Mouse (Mus musculus) MEL (cell line): ENCODE results near the gene Hax1. TPM values are rescaled to one million over a fixed set of nuclear protein-coding genes. Genes with fewer than 3 reads are reported as not detected.

ENCODE experiments used
- DNase-seq: peaks from one replicate; pipeline ENCODE4 v3.0.0; 2011; ENCODE audit warnings: low read depth, low spot score
- H3K27ac ChIP-seq: 2 replicates; pipeline ENCODE4 v1.5.1; 2012; ENCODE audit warnings: low read depth, mild to moderate bottlenecking, control low read depth, low read length, moderate library complexity; ENCODE audit not compliant: control insufficient read depth
- H3K27me3 ChIP-seq, 2 experiments: fragments of 150-350 bp in 1 of 2; sonication (generic) in 1 of 2; 2 replicates each; pipeline ENCODE4 v1.6.1; 2012; ENCODE audit warnings: low read length in 2 of 2, mild to moderate bottlenecking in 2 of 2, improper control_type of control experiment in 1 of 2, moderate library complexity in 1 of 2; ENCODE audit not compliant: insufficient read depth in 2 of 2, control insufficient read depth in 1 of 2
- H3K36me3 ChIP-seq, 2 experiments: 2 replicates each; pipeline ENCODE4 v1.6.1; 2012 to 2014; ENCODE audit warnings: low read length in 2 of 2, improper control_type of control experiment in 1 of 2, inconsistent platforms in 1 of 2, mild to moderate bottlenecking in 1 of 2; ENCODE audit not compliant: insufficient read depth in 2 of 2, control insufficient read depth in 1 of 2
- H3K4me1 ChIP-seq, 2 experiments: fragments of 150-350 bp in 1 of 2; sonication (generic) in 1 of 2; 2 replicates each; pipeline ENCODE4 v1.6.1; 2012; ENCODE audit warnings: low read length in 2 of 2, improper control_type of control experiment in 1 of 2, mild to moderate bottlenecking in 1 of 2; ENCODE audit not compliant: insufficient read depth in 2 of 2, control insufficient read depth in 1 of 2
- H3K4me3 ChIP-seq, 2 experiments: fragments of 150-350 bp in 1 of 2; sonication (generic) in 1 of 2; 2 replicates each; pipeline ENCODE4 v1.5.1; 2012; ENCODE audit warnings: low read depth in 2 of 2, low read length in 2 of 2, mild to moderate bottlenecking in 2 of 2, moderate library complexity in 2 of 2, control low read depth in 1 of 2, improper control_type of control experiment in 1 of 2; ENCODE audit not compliant: control insufficient read depth in 1 of 2, insufficient read depth in 1 of 2
- H3K79me2 ChIP-seq: 2 replicates; pipeline ENCODE4 v1.6.1; 2012; ENCODE audit warnings: mild to moderate bottlenecking, low read length, moderate library complexity; ENCODE audit not compliant: control insufficient read depth, poor library complexity, insufficient read depth
- H3K9ac ChIP-seq: 2 replicates; pipeline ENCODE4 v1.6.1; 2012; ENCODE audit warnings: low read depth, mild to moderate bottlenecking, control low read depth, low read length, moderate library complexity; ENCODE audit not compliant: control insufficient read depth, poor library complexity, severe bottlenecking
- H3K9me3 ChIP-seq: fragments of 150-350 bp; sonication (generic); replicated peaks from 2 replicates; pipeline ENCODE4 v1.6.1; 2012; ENCODE audit warnings: mild to moderate bottlenecking, low read length, improper control_type of control experiment, moderate library complexity; ENCODE audit not compliant: insufficient read depth
- BHLHE40 ChIP-seq: IDR thresholded peaks from 2 replicates; pipeline ENCODE4 v1.6.1; 2012; ENCODE audit warnings: low read depth, mild to moderate bottlenecking, inconsistent platforms, low read length, improper control_type of control experiment, borderline replicate concordance
- CHD2 ChIP-seq: IDR thresholded peaks from 2 replicates; pipeline ENCODE4 v1.6.1; 2011; ENCODE audit warnings: low read length, improper control_type of control experiment
- CTCF ChIP-seq, 3 experiments: IDR thresholded peaks in 2 of 3; conservative IDR thresholded peaks in 1 of 3; 2 replicates each; pipeline ENCODE4 v1.5.1; 2011 to 2012; ENCODE audit warnings: low read length in 3 of 3, low read depth in 2 of 3, mild to moderate bottlenecking in 2 of 3, improper control_type of control experiment in 1 of 3, inconsistent platforms in 1 of 3, mixed read lengths in 1 of 3, moderate library complexity in 1 of 3; ENCODE audit not compliant: control insufficient read depth in 1 of 3, insufficient read depth in 1 of 3, poor library complexity in 1 of 3, severe bottlenecking in 1 of 3
- E2F4 ChIP-seq: IDR thresholded peaks from 2 replicates; pipeline ENCODE4 v1.6.1; 2011; ENCODE audit warnings: low read depth, low read length, improper control_type of control experiment, borderline replicate concordance
- ELF1 ChIP-seq: IDR thresholded peaks from 2 replicates; pipeline ENCODE4 v1.6.1; 2014; ENCODE audit warnings: low read depth, mild to moderate bottlenecking, inconsistent platforms, low read length, improper control_type of control experiment, moderate library complexity
- GABPA ChIP-seq: IDR thresholded peaks from 2 replicates; pipeline ENCODE4 v1.6.1; 2012; ENCODE audit warnings: low read depth, mild to moderate bottlenecking, inconsistent platforms, low read length, improper control_type of control experiment, moderate library complexity
- GATA1 ChIP-seq: IDR thresholded peaks from 2 replicates; pipeline ENCODE4 v1.6.1; 2011; ENCODE audit warnings: low read depth, low read length, improper control_type of control experiment
- HCFC1 ChIP-seq: IDR thresholded peaks from 2 replicates; pipeline ENCODE4 v1.6.1; 2012; ENCODE audit warnings: low read depth, mild to moderate bottlenecking, inconsistent platforms, low read length, improper control_type of control experiment, moderate library complexity
- JUND ChIP-seq: IDR thresholded peaks from 2 replicates; pipeline ENCODE4 v1.6.1; 2011; ENCODE audit warnings: low read depth, mild to moderate bottlenecking, improper control_type of control experiment, low read length
- KAT2A ChIP-seq: conservative IDR thresholded peaks from 2 replicates; pipeline ENCODE4 v1.6.1; 2012; ENCODE audit warnings: low read depth, low read length, improper control_type of control experiment, inconsistent platforms
- MAFK ChIP-seq: IDR thresholded peaks from 2 replicates; pipeline ENCODE4 v1.6.1; 2011; ENCODE audit warnings: low read depth, mild to moderate bottlenecking, low read length, improper control_type of control experiment, borderline replicate concordance
- MAX ChIP-seq: IDR thresholded peaks from 2 replicates; pipeline ENCODE4 v1.6.1; 2011; ENCODE audit warnings: low read length, improper control_type of control experiment
- MYB ChIP-seq: IDR thresholded peaks from 2 replicates; pipeline ENCODE4 v1.6.1; 2011; ENCODE audit warnings: mild to moderate bottlenecking, low read depth, low read length, improper control_type of control experiment
- MYC ChIP-seq: IDR thresholded peaks from 2 replicates; pipeline ENCODE4 v1.6.1; 2011; ENCODE audit warnings: low read depth, mild to moderate bottlenecking, low read length, improper control_type of control experiment, moderate library complexity
- NELFE ChIP-seq: IDR thresholded peaks from 2 replicates; pipeline ENCODE4 v1.6.1; 2011; ENCODE audit warnings: low read depth, low read length, improper control_type of control experiment
- NRF1 ChIP-seq: IDR thresholded peaks from 2 replicates; pipeline ENCODE4 v1.6.1; 2014; ENCODE audit warnings: low read depth, mild to moderate bottlenecking, inconsistent platforms, low read length, improper control_type of control experiment, moderate library complexity; ENCODE audit not compliant: poor library complexity, insufficient read depth, severe bottlenecking
- POLR2A ChIP-seq, 2 experiments: IDR thresholded peaks; 2 replicates each; pipeline ENCODE4 v1.6.1; 2011 to 2012; ENCODE audit warnings: low read length in 2 of 2, mild to moderate bottlenecking in 2 of 2, control low read depth in 1 of 2, improper control_type of control experiment in 1 of 2, low read depth in 1 of 2, moderate library complexity in 1 of 2; ENCODE audit not compliant: control insufficient read depth in 1 of 2, insufficient read depth in 1 of 2, poor library complexity in 1 of 2
- POLR2AphosphoS2 ChIP-seq: IDR thresholded peaks from 2 replicates; pipeline ENCODE4 v1.6.1; 2011; ENCODE audit warnings: low read length, improper control_type of control experiment
- RAD21 ChIP-seq: IDR thresholded peaks from 2 replicates; pipeline ENCODE4 v1.6.1; 2011; ENCODE audit warnings: mild to moderate bottlenecking, low read depth, low read length, improper control_type of control experiment
- SMC3 ChIP-seq: IDR thresholded peaks from 2 replicates; pipeline ENCODE4 v1.6.1; 2011; ENCODE audit warnings: low read depth, low read length, improper control_type of control experiment
- TBP ChIP-seq: IDR thresholded peaks from 2 replicates; pipeline ENCODE4 v1.8.0; 2011; ENCODE audit warnings: low read depth, low read length, improper control_type of control experiment
- UBTF ChIP-seq: IDR thresholded peaks from 2 replicates; pipeline ENCODE4 v1.6.1; 2012; ENCODE audit warnings: low read depth, mild to moderate bottlenecking, inconsistent platforms, low read length, improper control_type of control experiment, moderate library complexity, borderline replicate concordance; ENCODE audit not compliant: insufficient read depth
- USF1 ChIP-seq: IDR thresholded peaks from 2 replicates; pipeline ENCODE4 v1.6.1; 2014; ENCODE audit warnings: low read depth, mild to moderate bottlenecking, inconsistent platforms, low read length, improper control_type of control experiment, moderate library complexity
- USF2 ChIP-seq, 2 experiments: IDR thresholded peaks; 2 replicates each; pipeline ENCODE4 v1.6.1; 2011 to 2012; ENCODE audit warnings: improper control_type of control experiment in 2 of 2, low read length in 2 of 2, borderline replicate concordance in 1 of 2, inconsistent platforms in 1 of 2, low read depth in 1 of 2, mild to moderate bottlenecking in 1 of 2; ENCODE audit not compliant: insufficient read depth in 1 of 2
- ZC3H11A ChIP-seq: IDR thresholded peaks from 2 replicates; pipeline ENCODE4 v1.6.1; 2012; ENCODE audit warnings: low read depth, mild to moderate bottlenecking, inconsistent platforms, low read length, improper control_type of control experiment
- polyA plus RNA-seq, 2 experiments: library from polyadenylated mRNA; stranded (reverse) in 1 of 2; unstranded in 1 of 2; fragments of >175 nt in 1 of 2; fragments of >200 nt in 1 of 2; gene quantifications; 2 replicates each; pipeline versions ENCODE4 v1.2.1 to v1.2.4; 2012; ENCODE audit warnings: low replicate concordance in 2 of 2, low read depth in 1 of 2; ENCODE audit not compliant: insufficient read length in 2 of 2, insufficient read depth in 1 of 2, missing spikeins in 1 of 2
- total RNA-seq: library from RNA; depleted of rRNA; stranded (reverse); fragments of 300-350 nt; gene quantifications from 2 replicates; pipeline ENCODE4 v1.2.3, GENCODE M21; 2012

Hax1 gene
- total and polyA plus RNA-seq, 3 experiments: 232 to 322 TPM; not detected in 1

DNA sequence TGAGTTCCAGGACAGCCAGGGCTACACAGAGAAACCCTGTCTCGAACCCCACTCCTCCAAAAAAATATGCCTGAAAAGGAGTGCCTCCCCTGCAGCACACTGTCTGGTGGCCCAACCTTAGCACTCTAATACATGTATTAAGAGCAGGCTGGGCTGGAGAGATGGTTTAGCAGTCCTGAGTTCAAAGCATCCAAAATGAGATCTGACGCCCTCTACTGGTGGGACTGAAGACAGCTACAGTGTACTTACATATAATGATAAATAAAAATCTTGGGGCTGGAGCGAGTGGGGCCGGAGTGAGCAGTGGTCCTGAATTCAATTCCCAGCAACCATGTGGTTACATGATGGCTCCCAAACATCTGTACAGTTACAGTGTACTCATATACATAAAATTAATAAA, 31.6 kb downstream of the Hax1 start:
- peak; percentile 86 for DNase-seq
- TF ChIP-seq MAFK: no peak
- peak; percentile 47 for TF ChIP-seq SMC3
- TF ChIP-seq RAD21: peak; percentile 33
- no peak for TF ChIP-seq TBP
- TF ChIP-seq CTCF (IDR thresholded peaks at IDR 0.05 in 2 of 3, conservative IDR thresholded peaks at IDR 0.05 in 1 of 3; ENCODE audit: control insufficient read depth in 1 of 3, insufficient read depth in 1 of 3, low read depth in 2 of 3, low read length in 3 of 3, poor library complexity in 1 of 3, severe bottlenecking in 1 of 3): peak; percentile 50 to 74 (median 70)
- no peak for TF ChIP-seq POLR2A (IDR thresholded peaks at IDR 0.05; ENCODE audit: control insufficient read depth in 1 of 2, insufficient read depth in 1 of 2, low read depth in 1 of 2, low read length in 2 of 2, poor library complexity in 1 of 2)
- no peak for TF ChIP-seq NELFE
- 0 out of 2 replicates have a peak, but pooled peaks have one; percentile 18 for TF ChIP-seq ZC3H11A
- Histone ChIP-seq H3K27ac (no peak overlapping the region), H3K9me3 (no peaks in the 10 kb centered on the region), H3K36me3 (peaks cover 0 to 7% of the 10 kb centered on the region in 2 experiments; a peak in 1 of 4 replicates), H3K27me3 (no peaks in the 10 kb centered on the region), H3K4me3 (no peak overlapping the region), H3K9ac (no peak overlapping the region), H3K4me1 (peaks cover 0 to 22% of the 10 kb centered on the region in 2 experiments; a peak in 3 of 4 replicates), H3K79me2 (peaks cover 14% of the 10 kb centered on the region)

GRCm38 (mm10) chr3:89965972-89966371, 32.6 kb downstream of the Hax1 start:
- H3K79me2 ChIP-seq: peaks cover 14% of the 10 kb centered on the region
- no peak for DNase-seq
- H3K27me3 ChIP-seq: no peaks in the 10 kb centered on the region
- no peaks in the 10 kb centered on the region for H3K9me3 ChIP-seq
- no peak overlapping the region for H3K27ac ChIP-seq
- H3K9ac ChIP-seq: no peak overlapping the region
- peaks cover 0 to 10% of the 10 kb centered on the region in 2 experiments; a peak in 2 of 4 replicates for H3K36me3 ChIP-seq
- peaks cover 0 to 31% of the 10 kb centered on the region in 2 experiments; a peak in 3 of 4 replicates for H3K4me1 ChIP-seq
- no peak overlapping the region for H3K4me3 ChIP-seq
- no peak for TF ChIP-seq NELFE
- TF ChIP-seq GABPA: no peak
- TF ChIP-seq MAFK: no peak

GRCm38 (mm10) chr3:89965557-89965956, 33.0 kb downstream of the Hax1 start:
- Histone ChIP-seq H3K4me3 (no peak overlapping the region), H3K9me3 (no peaks in the 10 kb centered on the region), H3K27me3 (no peaks in the 10 kb centered on the region), H3K9ac (no peak overlapping the region), H3K4me1 (peaks cover 0 to 31% of the 10 kb centered on the region in 2 experiments; a peak in 3 of 4 replicates), H3K79me2 (peaks cover 14% of the 10 kb centered on the region), H3K36me3 (peaks cover 0 to 10% of the 10 kb centered on the region in 2 experiments; a peak in 2 of 4 replicates), H3K27ac (no peak overlapping the region)
- TF ChIP-seq NRF1 (no peak), BHLHE40 (no peak), GABPA (no peak), USF2 (IDR thresholded peaks at IDR 0.05; ENCODE audit: borderline replicate concordance in 1 of 2, insufficient read depth in 1 of 2, low read depth in 1 of 2, low read length in 2 of 2) (no peak), MAFK (no peak), MYC (no peak), MAX (no peak), POLR2A (IDR thresholded peaks at IDR 0.05; ENCODE audit: control insufficient read depth in 1 of 2, insufficient read depth in 1 of 2, low read depth in 1 of 2, low read length in 2 of 2, poor library complexity in 1 of 2) (no peak), USF1 (no peak), ELF1 (no peak), POLR2AphosphoS2 (no peak), MYB (no peak), HCFC1 (no peak), JUND (no peak), SMC3 (no peak), UBTF (no peak), KAT2A (no peak), CHD2 (no peak), GATA1 (no peak), E2F4 (no peak)
- DNase-seq: no peak
